Mouse (Mus musculus) erythroid progenitor cell, adult 5-6 weeks (primary cell): ENCODE measurements around the gene Chil4. TPM values are rescaled to one million over a fixed set of nuclear protein-coding genes. Genes with fewer than 3 reads are reported as not detected.

Experiments used
- ATAC-seq: replicated peaks from 2 replicates; pipeline ENCODE4 v1.8.0; 2016; ENCODE audit warnings: moderate number of reproducible peaks, mild to moderate bottlenecking, moderate TSS enrichment, inconsistent platforms; ENCODE audit not compliant: poor library complexity, low FRiP score, severe bottlenecking
- total RNA-seq, 2 experiments: library from RNA; stranded (forward) in 1 of 2; stranded (reverse) in 1 of 2; fragments of 150-400 nt in 1 of 2; fragments of 186-747, 209-891 nt in 1 of 2; gene quantifications; 2 replicates each; pipeline versions ENCODE4 v1.2.3 to v1.2.4; 2015 to 2017; ENCODE audit warnings: low replicate concordance in 2 of 2

Gene Chil4
- total RNA-seq, 2 experiments from 2014 or later = not detected

DNA sequence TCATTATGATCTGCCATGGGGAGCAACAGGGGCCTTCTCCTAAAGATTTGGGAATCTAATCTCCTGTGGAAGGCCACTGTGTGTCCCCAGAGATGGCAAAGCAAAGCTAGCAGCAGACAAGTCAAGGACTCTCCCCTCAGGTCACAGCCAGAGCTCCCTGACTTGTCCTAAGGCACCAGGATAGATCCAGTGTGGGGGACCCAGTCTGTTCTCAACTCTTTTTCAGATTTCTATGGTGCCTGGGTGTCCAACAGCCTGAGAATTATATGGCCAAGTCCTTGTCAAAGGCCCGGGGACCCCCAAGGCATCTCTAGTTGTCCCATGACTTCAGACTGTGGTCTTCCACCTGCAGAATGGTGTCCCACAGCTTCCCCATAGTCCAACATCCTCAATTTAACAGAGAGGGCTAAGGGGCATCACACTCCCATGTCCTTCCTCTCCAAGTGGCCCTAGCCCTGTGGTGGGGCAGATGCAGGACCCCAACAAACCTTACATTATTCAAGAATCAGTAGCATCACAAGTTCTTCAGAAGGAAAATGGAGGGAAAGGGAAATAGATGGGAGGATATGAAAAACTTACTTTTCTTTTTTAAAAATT, 48.1 kb downstream of the Chil4 start:
- no peak for ATAC-seq

DNA sequence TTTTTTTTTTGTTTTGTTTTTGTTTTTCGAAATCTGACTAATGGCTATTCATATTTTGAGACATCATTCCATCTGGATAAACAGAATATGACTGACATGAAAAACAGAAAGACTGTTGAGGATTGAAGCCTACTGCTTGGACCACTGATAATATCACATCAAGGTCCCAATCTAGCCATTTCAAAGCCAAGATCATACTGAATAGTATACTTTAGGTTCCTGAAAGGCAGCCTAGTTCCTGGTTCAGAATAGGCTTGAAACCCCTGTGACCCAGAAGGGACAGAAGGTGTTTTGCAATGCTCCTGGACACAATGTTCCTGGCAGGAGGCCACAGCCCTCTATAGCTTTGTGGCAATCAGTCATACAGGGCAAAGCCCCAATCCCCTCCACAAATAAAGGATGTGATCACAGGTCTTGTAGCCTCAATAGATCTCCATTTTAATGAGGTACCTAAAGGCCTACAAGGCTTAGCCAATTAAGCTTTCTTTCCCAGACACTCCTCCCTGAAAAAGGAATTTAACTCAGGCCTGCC, 48.7 kb downstream of the Chil4 start:
- no peak for ATAC-seq

DNA sequence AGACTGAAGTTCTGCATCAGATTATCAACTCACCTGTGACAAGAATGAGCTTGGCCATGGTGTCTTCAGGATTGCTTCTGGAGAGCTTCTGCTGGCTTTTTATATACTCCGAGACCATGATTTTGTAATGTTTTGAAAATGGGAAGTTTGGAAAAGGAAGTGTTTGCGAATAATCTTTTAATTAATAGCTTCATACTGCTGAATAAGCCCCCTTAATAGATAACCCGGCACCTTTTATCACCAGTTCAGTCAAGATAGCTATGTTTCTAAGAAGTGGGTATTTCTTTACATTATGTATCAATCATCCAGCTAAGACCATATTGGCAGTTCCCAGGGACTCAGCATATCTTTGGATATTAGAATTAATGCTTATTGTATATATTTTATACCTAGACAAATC, 51.8 kb downstream of the Chil4 start, which contains the start of gene Chil3:
Chil3 (minus strand) TSS at position 101 of the 400 bp plus-strand sequence.
- ATAC-seq = no peak

DNA sequence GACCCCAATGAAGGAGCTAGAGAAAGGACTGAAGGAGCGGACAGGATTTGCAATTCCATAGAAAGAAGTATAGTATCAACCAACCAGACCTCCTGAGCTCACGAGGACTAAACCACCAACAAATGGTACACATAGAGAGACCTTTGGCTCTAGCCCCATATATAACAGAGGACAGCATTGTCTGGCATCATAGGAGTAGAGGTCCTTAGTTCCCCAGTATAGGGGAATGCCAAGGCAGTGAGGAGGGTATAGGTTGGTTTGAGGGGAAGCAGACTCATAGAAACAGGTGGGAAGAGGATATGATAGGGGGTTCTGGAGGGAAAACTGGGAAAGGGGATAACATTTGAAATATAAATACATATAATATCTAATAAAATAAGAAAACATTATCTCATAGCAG, 64.9 kb downstream of the Chil4 start:
- no peak for ATAC-seq

Other genes with a start within 250 kb of the Chil4 start
- gene Ovgp1, start 245.8 kb downstream of the Chil4 start, total RNA-seq (2015; ENCODE audit: low replicate concordance) = 5.0 and 9.4 TPM in 2 replicates
- gene Ovgp1, start 245.8 kb downstream of the Chil4 start, total RNA-seq (2017; ENCODE audit: low replicate concordance) = 0.30 and 3.9 TPM in 2 replicates
- gene Pifo, start 204.9 kb downstream of the Chil4 start, total RNA-seq (2015; ENCODE audit: low replicate concordance) = not detected in 2 replicates
- not detected in 2 replicates for gene Pifo, start 204.9 kb downstream of the Chil4 start, total RNA-seq (2017; ENCODE audit: low replicate concordance)
- gene Chil5, start 186.7 kb downstream of the Chil4 start, total RNA-seq (2015; ENCODE audit: low replicate concordance) = 6.3 TPM in 1 of 2 replicates, not detected in the other
- 3.5 TPM in 1 of 2 replicates, not detected in the other for gene Chil5, start 186.7 kb downstream of the Chil4 start, total RNA-seq (2017; ENCODE audit: low replicate concordance)
- gene Chia1, start 106.3 kb downstream of the Chil4 start, total RNA-seq (2015; ENCODE audit: low replicate concordance) = not detected in 2 replicates
- gene Chia1, start 106.3 kb downstream of the Chil4 start, total RNA-seq (2017; ENCODE audit: low replicate concordance) = not detected in 2 replicates
- gene Chil3, start 51.9 kb downstream of the Chil4 start, total RNA-seq (2015; ENCODE audit: low replicate concordance) = 518 and 559 TPM in 2 replicates
- gene Chil3, start 51.9 kb downstream of the Chil4 start, total RNA-seq (2017; ENCODE audit: low replicate concordance) = 252 and 257 TPM in 2 replicates
- not detected in 2 replicates for gene Chil6, start 186.7 kb upstream of the Chil4 start, total RNA-seq (2015; ENCODE audit: low replicate concordance)
- not detected in 2 replicates for gene Chil6, start 186.7 kb upstream of the Chil4 start, total RNA-seq (2017; ENCODE audit: low replicate concordance)